Mouse (Mus musculus): ENCODE measurements around the gene Nrxn3. TPM values are rescaled to one million over a fixed set of nuclear protein-coding genes. Genes with fewer than 3 reads are reported as not detected.

The Nrxn3 gene
- polyA plus RNA-seq, 1 experiment, result 0.47 TPM

- no peaks in the 10 kb centered on the region for H3K36me3 ChIP-seq (ENCODE audit: control insufficient read depth, insufficient read depth, low read length)
- H3K27me3 ChIP-seq (ENCODE audit: control insufficient read depth, insufficient read depth, low read length), result no peaks in the 10 kb centered on the region
- H3K27ac ChIP-seq (ENCODE audit: insufficient read depth, low read depth, low read length), result no peak overlapping the region
- 76% methylated on average over 5 of the region's 5 CpGs for WGBS
- TF ChIP-seq POLR2A (IDR thresholded peaks at IDR 0.05; ENCODE audit: low read depth, low read length), result no peak
- TF ChIP-seq CTCF (IDR thresholded peaks at IDR 0.05; ENCODE audit: extremely low read depth, insufficient read length, insufficient replicate concordance, low read depth, low read length), result no peak
- no peak overlapping the region for H3K4me3 ChIP-seq (ENCODE audit: low read depth, low read length)
- no peaks in the 10 kb centered on the region for H3K4me1 ChIP-seq (ENCODE audit: control insufficient read depth, insufficient read depth, insufficient read length, low read length)
Measured at GRCm38 (mm10) chr12:90062219-90062618, 1339.5 kb downstream of the Nrxn3 start.

- H3K36me3 ChIP-seq (ENCODE audit: control insufficient read depth, insufficient read depth, low read length), result no peaks in the 10 kb centered on the region
- H3K4me1 ChIP-seq (ENCODE audit: control insufficient read depth, insufficient read depth, insufficient read length, low read length), result no peaks in the 10 kb centered on the region
- no peak overlapping the region for H3K27ac ChIP-seq (ENCODE audit: insufficient read depth, low read depth, low read length)
- TF ChIP-seq POLR2A (IDR thresholded peaks at IDR 0.05; ENCODE audit: low read depth, low read length) (no peak), CTCF (IDR thresholded peaks at IDR 0.05; ENCODE audit: extremely low read depth, insufficient read length, insufficient replicate concordance, low read depth, low read length) (no peak)
- WGBS, result 86% methylated on average over 2 of the region's 2 CpGs
- H3K4me3 ChIP-seq (ENCODE audit: low read depth, low read length), result no peak overlapping the region
- H3K27me3 ChIP-seq (ENCODE audit: control insufficient read depth, insufficient read depth, low read length), result no peaks in the 10 kb centered on the region
Measured at GRCm38 (mm10) chr12:90063443-90063842, 1340.8 kb downstream of the Nrxn3 start.

GRCm38 (mm10) chr12:90085862-90086261 is 1363.2 kb downstream of the Nrxn3 start:
- Histone ChIP-seq H3K4me1 (ENCODE audit: control insufficient read depth, insufficient read depth, insufficient read length, low read length) (no peaks in the 10 kb centered on the region), H3K27ac (ENCODE audit: insufficient read depth, low read depth, low read length) (no peak overlapping the region), H3K27me3 (ENCODE audit: control insufficient read depth, insufficient read depth, low read length) (no peaks in the 10 kb centered on the region), H3K4me3 (ENCODE audit: low read depth, low read length) (no peak overlapping the region), H3K36me3 (ENCODE audit: control insufficient read depth, insufficient read depth, low read length) (no peaks in the 10 kb centered on the region)
- TF ChIP-seq POLR2A (IDR thresholded peaks at IDR 0.05; ENCODE audit: low read depth, low read length) (no peak), CTCF (IDR thresholded peaks at IDR 0.05; ENCODE audit: extremely low read depth, insufficient read length, insufficient replicate concordance, low read depth, low read length) (no peak)

- 57% methylated on average over 1 of the region's 1 CpGs for WGBS
- Histone ChIP-seq H3K36me3 (ENCODE audit: control insufficient read depth, insufficient read depth, low read length) (no peaks in the 10 kb centered on the region), H3K27ac (ENCODE audit: insufficient read depth, low read depth, low read length) (no peak overlapping the region), H3K4me3 (ENCODE audit: low read depth, low read length) (no peak overlapping the region), H3K27me3 (ENCODE audit: control insufficient read depth, insufficient read depth, low read length) (no peaks in the 10 kb centered on the region), H3K4me1 (ENCODE audit: control insufficient read depth, insufficient read depth, insufficient read length, low read length) (no peaks in the 10 kb centered on the region)
- TF ChIP-seq CTCF (IDR thresholded peaks at IDR 0.05; ENCODE audit: extremely low read depth, insufficient read length, insufficient replicate concordance, low read depth, low read length) (no peak), POLR2A (IDR thresholded peaks at IDR 0.05; ENCODE audit: low read depth, low read length) (no peak)
Measured at GRCm38 (mm10) chr12:90095754-90096153, 1373.1 kb downstream of the Nrxn3 start.

GRCm38 (mm10) chr12:90113351-90113791 is 1390.7 kb downstream of the Nrxn3 start:
- Histone ChIP-seq H3K27ac (ENCODE audit: insufficient read depth, low read depth, low read length) (no peak overlapping the region), H3K27me3 (ENCODE audit: control insufficient read depth, insufficient read depth, low read length) (no peaks in the 10 kb centered on the region), H3K36me3 (ENCODE audit: control insufficient read depth, insufficient read depth, low read length) (no peaks in the 10 kb centered on the region), H3K4me3 (ENCODE audit: low read depth, low read length) (no peak overlapping the region), H3K4me1 (ENCODE audit: control insufficient read depth, insufficient read depth, insufficient read length, low read length) (no peaks in the 10 kb centered on the region)
- TF ChIP-seq POLR2A (IDR thresholded peaks at IDR 0.05; ENCODE audit: low read depth, low read length), result no peak
- TF ChIP-seq CTCF (IDR thresholded peaks at IDR 0.05; ENCODE audit: extremely low read depth, insufficient read length, insufficient replicate concordance, low read depth, low read length), result no peak

- Histone ChIP-seq H3K4me1 (ENCODE audit: control insufficient read depth, insufficient read depth, insufficient read length, low read length) (no peaks in the 10 kb centered on the region), H3K4me3 (ENCODE audit: low read depth, low read length) (no peak overlapping the region), H3K36me3 (ENCODE audit: control insufficient read depth, insufficient read depth, low read length) (no peaks in the 10 kb centered on the region), H3K27ac (ENCODE audit: insufficient read depth, low read depth, low read length) (no peak overlapping the region), H3K27me3 (ENCODE audit: control insufficient read depth, insufficient read depth, low read length) (no peaks in the 10 kb centered on the region)
- WGBS, result 84% methylated on average over 5 of the region's 5 CpGs
- TF ChIP-seq POLR2A (IDR thresholded peaks at IDR 0.05; ENCODE audit: low read depth, low read length) (no peak), CTCF (IDR thresholded peaks at IDR 0.05; ENCODE audit: extremely low read depth, insufficient read length, insufficient replicate concordance, low read depth, low read length) (no peak)
Measured at GRCm38 (mm10) chr12:90131927-90132869, 1409.5 kb downstream of the Nrxn3 start.

GRCm38 (mm10) chr12:90142011-90142410 is 1419.3 kb downstream of the Nrxn3 start:
- Histone ChIP-seq H3K4me1 (ENCODE audit: control insufficient read depth, insufficient read depth, insufficient read length, low read length) (no peaks in the 10 kb centered on the region), H3K36me3 (ENCODE audit: control insufficient read depth, insufficient read depth, low read length) (no peaks in the 10 kb centered on the region), H3K4me3 (ENCODE audit: low read depth, low read length) (no peak overlapping the region), H3K27ac (ENCODE audit: insufficient read depth, low read depth, low read length) (no peak overlapping the region), H3K27me3 (ENCODE audit: control insufficient read depth, insufficient read depth, low read length) (no peaks in the 10 kb centered on the region)
- no peak for TF ChIP-seq CTCF (IDR thresholded peaks at IDR 0.05; ENCODE audit: extremely low read depth, insufficient read length, insufficient replicate concordance, low read depth, low read length)
- no peak for TF ChIP-seq POLR2A (IDR thresholded peaks at IDR 0.05; ENCODE audit: low read depth, low read length)
- WGBS, result 66% methylated on average over 2 of the region's 2 CpGs
